Mouse (Mus musculus) splenic B cell, adult 2 months (primary cell): ENCODE measurements at regions not wholly inside any gene's neighbourhood (a gene's known extent, or its start where the extent isn't known, plus 50 kb on each side); places are given as distances from the start of the nearest gene placed in this dataset.
A peak's percentile ranks its signal among the peaks of the same experiment; 100 is the strongest.

Experiments used
- DNase-seq: peaks from one replicate; pipeline ENCODE4 v3.0.0-alpha.2; 2011; ENCODE audit warnings: low read depth, low spot score
- H3K27me3 ChIP-seq: 2 replicates; pipeline ENCODE4 v1.6.1; 2012; ENCODE audit warnings: mild to moderate bottlenecking, low read length, moderate library complexity, mixed read lengths; ENCODE audit not compliant: control insufficient read depth, poor library complexity, insufficient read depth, severe bottlenecking
- H3K36me3 ChIP-seq: 2 replicates; pipeline ENCODE4 v1.6.1; 2012; ENCODE audit warnings: mild to moderate bottlenecking, low read length, moderate library complexity, mixed read lengths; ENCODE audit not compliant: control insufficient read depth, poor library complexity, insufficient read depth, severe bottlenecking

DNA sequence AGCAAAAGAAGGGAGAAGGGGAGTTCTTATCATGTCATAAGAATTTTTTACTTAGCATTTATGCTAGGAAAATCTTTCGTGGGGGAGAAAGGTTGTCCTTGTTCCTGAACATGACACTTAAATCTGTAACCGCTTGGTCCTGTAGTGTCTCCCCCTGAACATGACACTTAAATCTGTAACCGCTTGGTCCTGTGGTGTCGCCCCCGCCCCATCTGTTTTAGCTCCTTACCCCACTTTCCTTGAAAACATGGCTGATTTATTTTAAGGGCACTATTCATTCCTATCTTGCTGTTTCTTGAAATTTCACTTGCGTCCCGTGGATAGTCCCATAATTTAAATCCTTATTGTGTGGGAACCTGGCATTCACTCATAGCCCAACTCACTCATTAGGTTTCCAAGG, 82.2 kb downstream of the Rap2a start:
- Histone ChIP-seq H3K36me3 (no peaks in the 10 kb centered on the region), H3K27me3 (no peaks in the 10 kb centered on the region)
- no peak for DNase-seq

DNA sequence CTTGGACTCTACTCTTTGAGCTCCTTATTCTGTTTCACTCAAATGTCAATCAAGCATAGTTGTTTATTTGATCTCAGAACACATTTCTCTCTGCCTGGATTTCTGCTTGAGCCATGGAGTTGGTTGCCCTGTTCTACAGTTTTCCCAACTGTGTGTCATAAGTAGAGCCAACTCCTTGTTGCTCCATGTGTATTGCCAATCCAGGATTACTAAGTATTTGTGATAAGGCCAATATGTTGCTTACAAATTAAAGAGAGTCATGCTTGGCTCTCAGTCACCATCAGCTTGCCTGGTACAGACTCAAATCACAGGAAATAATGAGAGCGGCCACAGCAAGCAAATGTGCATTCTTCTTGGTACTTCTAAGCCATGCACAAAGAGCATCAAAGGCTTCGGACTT, 82.7 kb downstream of the Rap2a start:
- DNase-seq: no peak
- Histone ChIP-seq H3K36me3 (no peaks in the 10 kb centered on the region), H3K27me3 (no peaks in the 10 kb centered on the region)

DNA sequence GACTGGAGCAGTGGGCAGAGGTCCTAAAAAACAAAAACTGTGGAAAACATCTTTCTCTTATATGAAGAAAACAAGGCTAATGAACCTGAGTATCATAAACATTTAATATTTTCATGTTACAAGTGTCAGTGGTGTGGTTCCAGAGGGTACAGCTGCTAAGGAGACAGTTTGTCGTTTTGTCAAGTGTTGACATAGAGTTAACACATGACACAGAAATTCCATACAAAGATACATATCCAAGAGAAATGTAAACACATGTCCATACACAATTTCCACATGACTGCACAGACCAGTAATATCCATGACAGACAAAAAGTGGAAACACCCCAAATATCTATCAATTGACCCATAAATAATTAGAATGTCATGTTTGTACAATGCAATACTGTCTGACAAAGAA, 88.7 kb downstream of the Rap2a start:
- no peak for DNase-seq
- Histone ChIP-seq H3K36me3 (no peaks in the 10 kb centered on the region), H3K27me3 (no peaks in the 10 kb centered on the region)

DNA sequence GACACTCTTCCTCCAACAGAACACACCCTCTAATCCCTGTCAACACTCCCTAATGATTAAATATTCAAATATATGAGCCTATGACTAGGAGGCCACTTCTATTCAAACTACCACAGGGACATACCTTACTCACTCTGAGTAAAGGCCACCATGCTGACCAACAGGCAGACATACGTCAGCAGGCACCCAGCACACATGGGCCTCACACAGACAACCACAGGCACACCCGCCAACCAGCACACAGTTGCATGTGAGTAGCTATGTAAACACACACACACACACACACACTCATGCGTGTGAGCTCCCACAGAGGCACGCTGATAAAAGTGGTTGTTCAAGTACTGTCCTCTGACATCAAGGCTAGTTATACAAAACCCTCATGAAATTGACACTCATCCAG, 89.8 kb downstream of the Rap2a start:
- no peaks in the 10 kb centered on the region for H3K27me3 ChIP-seq
- no peak for DNase-seq
- no peaks in the 10 kb centered on the region for H3K36me3 ChIP-seq

DNA sequence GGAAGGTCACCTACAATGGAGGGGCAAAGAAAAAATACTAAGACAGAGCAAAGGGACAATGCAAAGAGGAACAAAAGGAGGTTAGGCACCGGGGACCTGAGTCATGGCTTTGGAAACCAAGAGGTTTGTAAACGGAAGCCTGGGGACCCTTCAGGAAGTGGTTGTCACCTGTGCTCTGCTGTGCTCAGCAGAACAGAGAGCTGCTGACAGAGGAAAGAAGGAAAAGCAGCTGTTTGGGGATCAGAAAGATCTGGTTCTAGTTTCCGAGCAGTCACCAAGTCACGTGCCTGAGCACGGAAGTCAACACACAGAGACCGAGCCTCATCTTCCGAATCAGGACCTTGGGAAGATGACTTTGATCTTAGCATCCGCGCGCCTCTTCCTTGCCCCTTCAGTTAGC, 94.0 kb downstream of the Rap2a start:
- Histone ChIP-seq H3K36me3 (no peaks in the 10 kb centered on the region), H3K27me3 (no peaks in the 10 kb centered on the region)
- DNase-seq: peak; percentile 1

DNA sequence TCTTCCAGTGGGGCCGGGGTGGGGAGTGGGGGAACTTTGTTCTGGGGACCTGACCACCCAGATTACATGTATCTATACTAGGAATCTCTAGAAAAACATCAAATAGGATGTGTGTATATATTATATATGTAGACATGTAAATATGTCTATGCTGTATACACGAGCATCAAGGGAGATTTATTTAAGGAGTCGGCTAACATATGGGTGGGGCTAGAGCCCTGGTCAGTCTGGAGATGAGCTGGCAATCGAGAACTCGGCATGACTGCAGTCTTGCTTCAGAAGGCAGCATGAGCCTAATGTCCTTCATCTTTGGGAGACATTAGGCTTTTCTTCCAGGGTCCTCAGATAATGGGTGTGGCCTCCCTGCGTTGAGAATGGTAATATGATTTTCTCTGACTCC, 97.0 kb downstream of the Rap2a start:
- Histone ChIP-seq H3K27me3 (no peaks in the 10 kb centered on the region), H3K36me3 (no peaks in the 10 kb centered on the region)
- no peak for DNase-seq

DNA sequence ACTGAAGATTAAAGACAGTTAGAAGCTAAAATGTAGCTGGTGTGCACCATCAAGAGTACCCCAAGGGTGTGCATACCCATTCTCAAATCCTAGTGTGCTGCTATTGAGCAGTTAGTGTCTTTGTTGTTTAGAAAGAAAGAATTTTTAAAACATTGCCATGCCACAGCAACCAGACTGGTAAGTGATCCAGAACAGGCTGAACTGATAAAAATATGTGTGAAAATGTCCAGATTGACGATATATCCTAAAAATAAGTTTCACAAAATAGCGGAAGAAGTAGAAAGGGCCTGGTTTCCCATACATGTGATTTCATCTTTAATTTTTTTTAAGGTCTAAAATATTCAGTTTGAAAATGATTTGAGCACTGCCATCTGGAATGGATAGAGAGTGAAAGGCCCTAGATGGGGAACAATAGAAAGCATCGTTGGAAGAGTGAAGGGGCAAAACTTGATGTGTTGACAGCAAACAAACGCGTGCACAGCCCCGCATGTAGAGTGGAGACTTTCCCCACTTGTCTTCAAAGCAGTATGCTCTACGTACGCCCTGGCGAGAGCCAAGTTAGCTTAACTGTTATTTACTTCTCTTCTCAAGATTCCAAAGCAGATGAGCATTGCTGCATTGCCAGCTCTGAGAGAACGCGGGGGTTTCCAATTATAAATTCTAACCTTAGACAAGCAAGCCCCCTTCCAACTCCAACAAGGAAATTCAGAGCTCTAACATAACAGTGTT, 100.3 kb downstream of the Rap2a start:
- Histone ChIP-seq H3K27me3 (no peaks in the 10 kb centered on the region), H3K36me3 (no peaks in the 10 kb centered on the region)
- DNase-seq: no peak

DNA sequence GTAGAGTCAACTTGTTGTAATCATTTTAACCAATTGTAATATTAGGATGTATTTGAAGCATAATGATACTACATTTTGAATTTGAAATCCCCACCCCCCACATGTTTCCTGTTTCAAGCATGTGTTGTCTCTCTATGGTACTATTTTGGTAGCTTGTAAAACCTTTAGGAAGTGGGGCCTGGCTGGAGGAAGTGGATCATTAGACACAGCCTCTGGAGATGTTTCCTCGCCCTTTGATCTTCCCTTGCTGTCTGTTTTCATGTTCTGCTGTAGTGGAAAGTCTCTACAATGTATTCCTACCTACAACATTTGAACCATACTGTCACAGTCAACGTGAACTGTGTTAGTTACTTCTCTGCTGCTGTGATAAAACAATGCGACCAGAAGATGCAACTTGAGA, 105.6 kb downstream of the Rap2a start:
- H3K36me3 ChIP-seq: no peaks in the 10 kb centered on the region
- no peak for DNase-seq
- no peaks in the 10 kb centered on the region for H3K27me3 ChIP-seq

DNA sequence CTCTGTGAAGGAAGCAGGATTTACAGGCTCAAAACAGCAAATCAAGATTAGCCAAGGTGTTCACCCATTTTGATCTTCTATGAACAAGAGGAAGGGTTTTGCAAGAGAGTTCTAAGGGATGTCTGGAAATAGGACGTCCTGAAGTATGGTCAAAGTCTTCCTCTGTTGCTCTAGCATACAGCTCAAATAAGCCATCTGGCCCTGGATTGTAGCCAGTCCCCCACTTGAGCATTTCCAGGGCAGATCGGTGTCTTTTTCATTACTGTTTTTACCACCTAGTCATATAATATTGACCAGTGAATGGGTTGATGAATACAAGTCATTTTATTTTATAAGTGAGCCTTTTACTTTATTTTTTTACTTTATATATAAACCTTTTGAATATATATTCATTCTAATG, 113.9 kb downstream of the Rap2a start:
- H3K36me3 ChIP-seq: no peaks in the 10 kb centered on the region
- no peaks in the 10 kb centered on the region for H3K27me3 ChIP-seq
- DNase-seq: no peak

DNA sequence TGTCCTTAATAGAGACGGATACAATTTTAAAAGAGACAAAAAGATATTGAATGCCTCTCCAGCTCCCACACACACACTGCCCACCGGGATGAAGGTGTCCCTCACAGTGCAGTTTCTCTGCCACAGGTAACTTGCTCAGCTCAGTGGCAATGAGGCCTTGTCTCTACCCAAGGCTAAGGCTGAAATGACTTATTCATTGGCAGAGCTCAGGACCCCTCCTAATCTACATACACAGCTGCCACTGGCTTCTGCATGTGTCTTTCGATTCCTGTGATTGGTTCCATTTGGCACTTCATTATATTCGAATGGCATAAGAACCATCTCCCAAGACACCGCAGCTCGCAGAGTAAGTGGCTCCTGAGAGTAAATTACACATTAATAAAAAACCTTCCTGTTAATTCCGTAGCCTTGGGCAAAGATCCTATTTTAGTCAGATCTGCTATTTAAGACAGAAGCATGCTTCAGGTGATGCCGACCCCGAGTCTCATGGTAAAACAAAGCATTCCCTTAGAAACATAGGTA, 122.2 kb downstream of the Rap2a start:
- Histone ChIP-seq H3K36me3 (no peaks in the 10 kb centered on the region), H3K27me3 (no peaks in the 10 kb centered on the region)
- DNase-seq: no peak

DNA sequence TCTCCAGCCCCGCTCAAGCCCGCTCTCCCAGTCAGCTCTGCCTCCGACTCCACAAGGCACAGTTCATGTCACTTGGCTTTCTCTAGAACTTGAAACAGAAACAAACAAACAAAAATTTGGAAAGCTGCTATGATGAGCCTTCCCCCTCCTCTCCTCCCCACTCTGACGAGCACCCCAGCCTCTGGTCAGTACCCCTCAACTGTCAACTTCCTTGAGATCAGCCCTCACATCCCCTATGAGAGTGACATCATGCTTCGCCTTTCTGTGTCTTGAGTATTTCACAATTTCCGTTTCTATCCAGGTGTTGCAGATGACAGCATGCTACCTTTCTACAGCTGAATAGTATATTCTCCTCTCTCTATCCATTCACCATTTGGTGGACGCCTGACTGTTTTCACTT, 123.3 kb downstream of the Rap2a start:
- Histone ChIP-seq H3K27me3 (no peaks in the 10 kb centered on the region), H3K36me3 (no peaks in the 10 kb centered on the region)
- DNase-seq: no peak

DNA sequence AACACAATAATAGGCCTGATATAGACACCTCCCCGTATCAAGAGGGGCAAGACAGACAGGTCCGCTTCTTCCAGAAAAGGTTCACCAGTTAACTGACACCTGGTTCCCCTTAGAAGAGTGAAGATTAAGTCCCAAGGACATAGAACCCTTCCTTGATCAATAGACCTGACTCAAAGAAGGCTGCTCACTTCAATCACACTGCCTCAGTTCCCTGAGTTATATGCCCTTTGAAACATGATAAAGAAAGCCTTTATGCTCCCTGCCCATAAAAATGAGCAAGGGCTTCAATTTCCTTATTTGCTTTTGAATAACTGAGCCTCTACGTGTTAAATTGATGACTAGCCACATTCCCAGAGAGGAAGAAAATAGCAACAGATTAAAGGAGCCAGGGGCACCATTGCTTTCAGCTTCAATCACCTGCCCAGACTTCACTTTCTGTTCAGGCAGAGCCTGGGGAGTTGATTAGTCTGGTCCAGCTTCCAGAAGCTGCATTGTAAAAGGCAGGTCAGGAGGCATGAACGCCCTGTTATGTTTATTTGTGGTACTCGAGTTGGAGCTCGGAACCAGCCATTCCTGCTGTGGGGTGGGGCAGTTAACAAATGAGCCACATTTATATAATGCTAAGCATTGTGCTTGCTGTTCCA, 125.7 kb downstream of the Rap2a start:
- DNase-seq: no peak
- Histone ChIP-seq H3K27me3 (no peaks in the 10 kb centered on the region), H3K36me3 (no peaks in the 10 kb centered on the region)

DNA sequence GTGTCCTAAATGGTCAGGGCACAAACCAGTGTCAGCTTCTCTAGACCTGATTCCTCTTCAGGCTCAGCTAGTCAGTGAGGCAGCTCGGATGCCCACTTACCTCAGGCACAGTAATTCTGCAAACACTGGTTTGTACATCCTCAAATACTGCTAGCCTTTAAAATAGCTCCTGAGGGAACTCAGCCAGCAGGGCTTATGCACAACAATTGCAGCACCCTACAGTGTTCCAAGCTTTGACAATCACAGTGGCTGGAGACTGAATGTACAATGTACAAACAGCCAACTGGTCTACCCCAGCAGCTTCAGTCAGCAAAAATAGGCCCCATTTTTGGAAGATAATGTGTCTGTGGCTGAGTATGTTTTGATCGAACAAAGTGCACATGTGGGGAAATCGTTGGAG, 129.6 kb downstream of the Rap2a start:
- DNase-seq: no peak
- no peaks in the 10 kb centered on the region for H3K27me3 ChIP-seq
- H3K36me3 ChIP-seq: no peaks in the 10 kb centered on the region

DNA sequence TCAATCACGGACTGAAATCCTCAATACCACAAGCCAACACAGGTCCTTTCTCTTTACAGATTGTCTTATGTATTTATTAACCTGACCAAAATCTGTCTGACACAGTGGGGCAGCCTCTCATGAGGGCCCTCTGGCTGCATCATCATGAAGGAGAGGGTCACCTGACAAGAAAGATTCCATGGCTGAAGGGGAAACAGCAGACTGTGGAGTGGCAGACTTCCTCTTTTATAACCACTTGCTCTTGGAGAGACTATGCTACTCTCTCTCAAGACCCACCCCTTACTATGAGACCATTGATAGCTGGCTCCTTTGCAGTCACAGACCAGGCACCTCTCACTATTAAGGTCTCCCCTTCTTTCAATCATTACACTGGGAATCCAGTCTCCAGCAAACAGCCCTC, 133.1 kb downstream of the Rap2a start:
- DNase-seq: no peak
- H3K36me3 ChIP-seq: no peaks in the 10 kb centered on the region
- H3K27me3 ChIP-seq: no peaks in the 10 kb centered on the region

DNA sequence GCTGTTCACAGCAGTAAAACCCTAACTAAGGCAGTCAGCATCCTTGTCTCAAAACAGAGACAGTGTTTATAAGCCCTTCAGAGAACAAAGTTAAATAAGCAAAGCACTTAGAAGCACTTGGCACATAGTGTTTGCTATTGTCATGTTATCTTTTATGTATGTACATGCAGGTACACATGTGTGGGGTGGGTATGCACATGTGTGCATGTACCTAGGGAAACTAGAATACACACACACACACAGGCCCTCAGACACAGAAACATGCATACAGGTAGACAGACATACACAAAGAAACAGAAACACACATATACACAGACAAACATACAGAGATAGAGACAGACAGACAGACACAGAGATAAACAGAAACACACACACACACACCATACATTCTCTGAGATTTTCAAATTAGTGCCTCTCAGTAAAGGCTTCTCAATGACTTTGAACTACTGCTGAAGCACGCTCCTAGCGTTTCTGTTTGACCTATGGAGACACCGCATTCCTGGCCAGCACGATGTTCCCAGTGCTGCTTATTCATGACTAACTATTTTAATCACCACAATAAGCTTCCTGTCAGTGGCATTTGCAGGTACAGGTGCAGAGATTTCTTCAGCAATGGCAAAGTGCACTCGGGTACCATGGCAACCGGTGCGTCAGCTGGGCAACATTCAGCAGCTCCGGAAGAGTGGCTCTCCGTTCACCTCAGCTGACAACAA, 148.1 kb downstream of the Rap2a start:
- Histone ChIP-seq H3K27me3 (no peaks in the 10 kb centered on the region), H3K36me3 (no peaks in the 10 kb centered on the region)
- no peak for DNase-seq
